Mouse (Mus musculus): ENCODE data around the gene Sft2d2.
A peak's percentile ranks its signal among the peaks of the same experiment; 100 is the strongest.

Sft2d2 gene

DNA sequence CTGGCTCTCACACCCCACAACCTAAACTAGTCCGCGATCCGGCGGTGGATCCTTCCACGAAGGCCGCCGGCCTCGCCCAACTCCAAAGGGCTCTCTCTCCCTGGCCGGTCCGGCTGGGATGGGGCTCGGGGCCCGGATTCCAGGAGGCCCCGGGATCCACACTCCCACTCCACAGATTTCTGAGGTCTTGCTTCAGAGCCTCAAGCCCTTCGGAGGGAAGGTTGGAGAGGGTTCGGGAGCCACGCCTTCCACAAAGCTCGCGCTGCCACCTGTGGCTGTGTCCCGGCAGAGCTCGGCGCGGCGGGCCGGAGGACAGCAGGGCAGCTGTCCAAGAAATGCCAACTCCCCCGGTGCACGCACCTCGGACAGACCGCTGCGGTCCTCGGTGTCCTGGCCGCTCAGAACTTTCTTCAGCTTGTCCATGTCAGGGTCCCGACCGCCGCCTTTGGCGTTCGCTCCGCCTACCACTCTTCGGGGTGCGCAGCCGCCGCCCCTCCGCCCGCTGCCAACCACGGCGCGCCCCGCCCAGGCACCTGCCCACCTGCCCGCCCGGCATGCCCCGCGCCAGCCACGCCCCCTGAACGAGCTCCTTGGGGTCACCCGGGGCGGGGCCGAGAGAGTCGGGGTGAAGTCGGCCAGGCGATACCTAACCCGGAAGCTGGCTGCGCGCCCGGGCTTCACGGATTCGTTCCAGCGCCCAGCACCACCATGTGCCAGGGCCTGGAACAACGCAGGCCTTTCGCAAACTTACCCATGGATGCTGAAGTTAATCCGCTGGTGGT is at the start of gene Sft2d2:
Gene Sft2d2, minus strand, starts transcription at position 559 of the 782 bp plus-strand sequence.
- peak; percentile 94 for DNase-seq (ENCODE audit: low read depth)

DNA sequence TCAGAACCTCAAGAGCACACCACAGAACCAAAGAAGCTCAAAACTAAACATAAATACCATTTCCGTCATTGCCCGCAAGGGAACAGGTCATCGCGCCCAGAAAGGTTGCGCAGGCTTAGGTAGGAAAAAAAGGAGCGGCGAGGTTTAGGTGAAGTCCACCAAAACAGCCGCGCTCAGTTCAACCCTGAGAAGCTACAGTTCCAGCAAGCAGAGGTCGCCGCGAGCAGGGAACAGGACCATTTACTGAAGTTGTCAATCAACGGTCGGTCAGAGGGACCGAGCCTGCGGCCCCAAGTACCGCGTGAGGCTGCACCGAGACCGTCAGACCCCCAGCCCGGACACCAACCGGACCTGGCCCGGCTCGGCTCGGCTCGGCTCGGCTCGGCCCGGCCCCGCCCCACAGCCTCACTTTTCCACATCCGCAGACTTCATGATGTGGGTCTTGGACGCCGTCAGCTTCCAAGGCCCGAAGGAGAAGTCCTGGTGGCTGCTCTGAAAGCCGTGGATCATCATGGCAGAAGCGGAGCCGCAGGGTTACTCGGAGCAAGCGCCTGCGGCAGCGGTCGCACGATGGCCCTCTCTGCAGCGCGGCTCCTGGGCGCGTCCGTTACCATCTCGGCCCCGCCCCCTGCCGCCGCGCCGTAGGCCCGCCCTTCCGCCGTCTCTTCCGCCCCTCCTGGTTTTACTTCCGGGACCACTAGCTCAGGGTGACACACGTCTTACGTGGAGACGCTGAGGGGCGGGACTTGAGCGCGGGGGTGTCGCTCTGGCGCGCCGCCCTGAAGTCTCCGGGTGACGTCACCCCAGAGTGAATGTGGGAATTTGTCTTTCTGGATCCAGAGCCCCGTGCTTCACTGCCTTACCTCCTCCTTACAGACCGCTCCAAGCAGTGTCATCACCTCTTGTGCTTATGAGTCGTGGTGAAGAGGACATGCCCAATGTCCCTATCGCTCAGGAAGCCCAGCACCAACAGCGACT is 42.4 kb upstream of the Sft2d2 start, which contains the start of gene Tiprl:
Gene Tiprl, minus strand, starts transcription at position 676 of the 978 bp plus-strand sequence.
- DNase-seq (ENCODE audit: low read depth) = peak; percentile 97

DNA sequence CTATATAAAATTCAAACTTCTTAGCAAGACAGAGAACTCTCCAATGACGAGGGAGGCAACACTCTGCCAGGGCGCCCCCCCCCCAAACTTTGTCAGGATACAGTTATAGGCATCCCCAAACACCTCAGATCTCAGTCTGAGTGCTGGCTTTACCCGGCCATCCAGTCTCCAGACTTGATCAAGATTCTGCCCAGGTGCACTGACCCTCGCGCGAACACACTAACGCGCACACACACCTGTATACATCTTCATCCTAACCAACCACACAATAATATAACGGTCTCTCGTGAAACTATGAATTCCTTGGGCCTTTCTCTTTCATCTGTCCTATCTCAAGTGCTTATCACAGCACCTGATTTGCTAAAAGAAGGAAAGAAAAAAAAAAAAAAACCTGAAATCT is 41.6 kb upstream of the Sft2d2 start:
- DNase-seq (ENCODE audit: low read depth) = no peak

GRCm38 (mm10) chr1:165233806-165234205 is 39.6 kb upstream of the Sft2d2 start:
- no peak for DNase-seq (ENCODE audit: low read depth)

GRCm38 (mm10) chr1:165230691-165231090 is 36.5 kb upstream of the Sft2d2 start:
- peak; percentile 41 for DNase-seq (ENCODE audit: low read depth)

GRCm38 (mm10) chr1:165229577-165229976 is 35.3 kb upstream of the Sft2d2 start:
- DNase-seq (ENCODE audit: low read depth) = no peak

DNA sequence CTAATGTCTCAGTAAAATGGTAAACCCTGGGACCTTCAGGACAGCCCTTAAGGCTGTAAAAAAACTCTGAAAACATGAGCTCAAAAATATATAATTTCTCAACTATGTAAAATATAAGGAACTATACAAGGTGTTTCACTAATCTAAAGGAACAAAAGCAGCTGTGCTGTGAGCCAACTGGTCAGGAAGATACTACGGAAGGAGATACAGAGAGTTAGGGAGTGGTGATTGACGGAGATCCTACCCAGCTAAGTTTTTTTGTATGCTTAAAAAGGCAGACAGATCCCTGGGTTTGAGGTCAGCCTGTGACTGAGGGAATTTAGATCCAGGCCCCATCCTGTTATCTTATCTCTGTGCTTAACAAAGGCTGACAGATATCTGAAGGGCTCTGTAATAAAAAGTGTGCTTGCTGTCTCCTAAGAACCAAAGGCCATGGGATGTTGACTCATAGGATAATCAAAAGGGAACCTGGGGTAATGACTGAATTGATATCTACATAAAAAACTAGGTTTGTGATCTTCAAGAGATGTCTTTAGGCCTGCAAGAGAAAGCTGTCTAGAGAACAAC is 22.9 kb upstream of the Sft2d2 start:
- DNase-seq (ENCODE audit: low read depth) = no peak

DNA sequence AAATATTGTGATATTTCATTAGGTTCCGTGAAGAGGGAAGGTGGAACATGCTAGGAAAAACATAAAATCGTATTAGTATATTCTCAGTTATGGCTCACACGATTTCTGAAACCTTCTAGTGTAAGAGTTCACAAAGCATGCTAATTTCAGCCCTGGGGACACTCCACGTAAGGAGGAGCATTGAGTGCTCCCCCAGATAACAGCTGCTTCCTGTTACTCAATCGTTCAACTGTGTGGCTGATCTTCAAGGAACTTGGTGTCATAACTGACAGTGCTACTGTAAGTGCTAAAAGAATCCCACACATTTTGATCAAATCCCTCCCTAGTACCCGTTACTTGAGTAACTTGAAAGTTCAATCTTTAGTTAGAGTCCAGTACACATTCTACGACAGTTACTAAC is 21.6 kb upstream of the Sft2d2 start:
- peak; percentile 64 for DNase-seq (ENCODE audit: low read depth)

GRCm38 (mm10) chr1:165205591-165205990 is 11.4 kb upstream of the Sft2d2 start:
- no peak for DNase-seq (ENCODE audit: low read depth)

DNA sequence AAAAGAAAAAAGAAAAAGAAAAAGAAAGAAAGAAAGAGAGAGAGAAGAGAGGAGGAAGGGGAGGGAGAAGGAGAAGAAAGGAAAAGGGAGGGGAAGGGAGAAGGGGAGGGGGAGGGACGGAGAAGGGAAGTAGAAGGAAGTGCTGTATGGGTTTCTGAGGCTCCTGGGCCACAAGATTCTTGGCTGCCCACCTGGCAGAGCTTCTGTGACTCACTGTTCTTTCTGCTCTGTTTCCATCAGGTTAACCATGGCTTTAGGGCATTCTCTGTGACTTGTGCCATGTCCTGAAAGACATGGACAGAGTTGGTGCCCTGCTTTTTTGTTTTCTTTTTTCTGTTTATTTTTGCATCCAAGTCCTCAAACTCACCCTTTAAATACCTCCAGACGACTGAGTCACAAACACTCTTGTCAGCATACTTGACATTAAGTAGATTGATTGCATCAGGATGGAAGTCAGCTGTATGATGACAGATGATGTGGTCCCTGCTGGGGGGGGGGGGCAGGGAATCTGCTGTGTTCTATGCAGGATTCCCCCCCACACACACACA is 9.3 kb upstream of the Sft2d2 start:
- DNase-seq (ENCODE audit: low read depth) = peak; percentile 12

GRCm38 (mm10) chr1:165201445-165202012 is 7.3 kb upstream of the Sft2d2 start:
- no peak for DNase-seq (ENCODE audit: low read depth)

DNA sequence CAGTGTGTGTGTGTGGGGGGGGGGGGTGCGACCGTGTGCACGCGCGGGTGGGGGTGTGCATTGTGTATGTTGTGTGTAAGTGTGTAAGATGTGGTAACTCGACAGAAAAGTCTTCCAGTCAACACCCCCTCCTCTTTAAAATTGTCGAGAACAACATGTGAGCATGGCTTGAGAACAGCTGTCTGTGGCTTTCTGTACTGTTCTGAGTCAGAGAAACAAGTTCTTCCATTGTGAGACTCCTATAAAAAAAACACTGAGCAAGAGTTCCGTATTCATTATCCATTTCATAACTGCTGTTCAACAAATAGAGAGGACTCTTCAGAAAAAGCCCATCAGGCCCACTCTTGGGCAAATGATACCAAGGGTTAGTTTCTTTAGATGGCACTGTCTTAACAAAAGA is 6.5 kb upstream of the Sft2d2 start:
- no peak for DNase-seq (ENCODE audit: low read depth)

DNA sequence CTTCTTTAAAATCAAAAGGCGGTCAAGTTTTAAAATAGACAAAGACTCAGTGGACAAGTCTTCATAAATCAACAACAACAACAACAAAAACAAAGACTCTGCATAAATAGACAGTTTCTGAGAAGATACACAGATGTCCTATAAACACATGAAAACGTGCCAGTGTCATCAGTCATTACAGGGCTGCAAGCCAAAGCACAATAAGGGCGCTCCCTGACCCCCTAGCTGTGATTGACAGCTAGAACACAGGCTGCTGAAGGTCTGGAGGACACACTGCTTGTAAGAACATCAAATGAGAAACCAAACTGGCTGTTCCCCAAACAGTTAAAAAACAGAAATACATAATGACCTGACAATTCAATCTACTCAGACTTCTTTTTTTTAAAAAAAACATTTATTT is 5.4 kb upstream of the Sft2d2 start:
- DNase-seq (ENCODE audit: low read depth) = no peak

DNA sequence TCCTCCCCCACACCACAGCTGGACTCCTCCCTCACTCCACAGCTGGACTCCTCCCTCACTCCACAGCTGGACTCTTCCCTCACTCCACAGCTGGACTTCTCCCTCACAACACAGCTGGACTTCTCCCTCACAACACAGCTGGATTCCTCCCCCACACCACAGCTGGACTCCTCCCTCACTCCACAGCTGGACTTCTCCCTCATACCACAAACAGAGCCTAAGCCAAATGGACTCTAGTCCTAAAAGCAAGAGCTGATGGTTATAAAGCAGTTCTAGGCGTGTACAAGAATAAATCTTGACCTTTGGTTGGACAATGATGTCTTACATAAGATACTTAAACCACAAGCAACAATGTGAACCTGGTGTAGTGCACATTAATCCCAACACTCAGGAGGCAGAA is 4.7 kb upstream of the Sft2d2 start:
- DNase-seq (ENCODE audit: low read depth) = no peak

- peak; percentile 44 for DNase-seq (ENCODE audit: low read depth)
Observed at GRCm38 (mm10) chr1:165197875-165198274, 3.6 kb upstream of the Sft2d2 start.

DNA sequence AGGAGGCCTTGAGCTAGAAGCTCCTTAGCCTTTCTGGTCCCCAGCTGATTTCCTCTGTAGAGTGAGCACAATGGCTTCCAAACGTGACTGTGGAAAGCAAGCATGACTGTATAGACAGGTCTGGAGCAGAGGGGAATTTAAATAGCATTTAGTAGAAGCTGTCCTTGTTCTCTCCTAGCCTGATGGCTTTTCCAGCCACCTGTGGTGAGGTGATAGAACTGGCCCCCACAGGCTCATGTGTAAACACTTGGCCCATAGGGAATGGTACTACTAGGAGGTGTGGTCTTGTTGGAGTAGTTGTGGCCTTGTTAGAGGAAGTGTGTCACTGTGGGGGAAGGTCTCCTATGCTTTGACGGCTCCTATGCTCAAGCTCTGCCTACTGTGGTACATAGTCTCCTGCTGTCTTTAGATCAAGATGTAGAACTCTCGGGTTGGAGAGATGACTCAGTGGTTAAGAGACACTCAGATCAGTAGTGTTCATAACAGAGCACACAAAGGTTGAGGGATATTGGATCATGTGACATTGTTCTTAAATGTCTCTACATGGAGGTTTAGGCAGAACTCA is 1.2 kb upstream of the Sft2d2 start:
- DNase-seq (ENCODE audit: low read depth) = peak; percentile 64

DNA sequence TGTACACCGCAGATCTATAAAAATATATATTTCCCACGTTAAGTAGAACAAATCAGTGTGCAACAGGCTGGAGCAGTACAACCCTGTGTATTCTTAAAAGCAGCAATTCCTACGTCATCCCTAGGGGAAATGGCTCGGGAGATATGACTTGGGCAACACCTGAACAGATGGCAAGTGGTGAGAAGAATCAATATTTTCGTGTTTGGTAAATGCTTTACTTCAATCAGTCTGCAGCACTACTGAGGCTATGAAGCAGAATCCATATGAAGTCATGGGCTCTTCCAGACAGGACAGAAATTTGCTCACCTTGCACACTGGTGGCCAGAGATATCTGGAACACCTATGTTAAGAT is 400 bp upstream of the Sft2d2 start:
- no peak for DNase-seq (ENCODE audit: low read depth)

DNA sequence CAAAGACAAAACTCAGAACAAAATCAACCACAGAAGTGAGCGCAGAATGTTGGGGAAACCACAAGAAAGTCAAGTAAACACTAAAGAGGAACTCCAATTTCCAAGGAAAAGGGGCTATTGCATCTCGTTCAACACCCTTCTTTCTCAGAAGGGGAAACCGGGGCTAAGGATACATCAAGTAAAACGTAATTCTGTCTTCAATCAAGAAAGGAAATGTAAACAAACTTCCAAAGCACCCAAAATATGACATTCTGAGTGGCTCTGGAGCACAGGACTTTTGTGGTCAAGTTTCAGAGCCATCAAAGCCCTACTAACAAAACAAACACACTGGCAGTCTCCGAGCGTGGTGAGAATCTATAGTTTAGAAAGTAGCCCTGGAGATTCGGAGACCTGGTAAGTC is 812 bp downstream of the Sft2d2 start:
- DNase-seq (ENCODE audit: low read depth) = peak; percentile 62

- DNase-seq (ENCODE audit: low read depth) = peak; percentile 31
Observed at GRCm38 (mm10) chr1:165192714-165193264, 1.4 kb downstream of the Sft2d2 start.

- peak; percentile 67 for DNase-seq (ENCODE audit: low read depth)
Observed at GRCm38 (mm10) chr1:165192102-165192501, 2.1 kb downstream of the Sft2d2 start.

DNA sequence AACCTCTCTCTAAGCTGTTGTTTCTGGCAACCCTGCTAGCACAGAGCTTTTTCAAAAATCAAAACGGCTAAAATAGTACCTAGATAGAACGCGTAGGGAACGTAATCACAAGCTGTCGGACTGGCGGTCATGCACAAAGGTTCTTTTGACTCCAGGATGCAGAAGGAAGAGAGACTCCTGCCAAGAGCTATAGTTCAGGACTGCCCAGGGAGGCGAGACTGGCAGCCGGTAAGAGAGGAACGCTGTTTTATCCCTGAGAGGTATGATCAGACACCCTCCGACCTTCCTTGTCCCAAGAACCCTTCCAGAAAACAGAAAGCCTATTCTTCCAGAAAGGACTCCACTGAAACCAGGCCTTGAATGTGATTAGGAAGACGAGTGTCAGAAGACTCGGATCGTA is 2.6 kb downstream of the Sft2d2 start:
- DNase-seq (ENCODE audit: low read depth) = no peak
